Mouse (Mus musculus): ENCODE data around the gene Clec16a.
A peak's percentile ranks its signal among the peaks of the same experiment; 100 is the strongest.

Gene Clec16a

GRCm38 (mm10) chr16:10544995-10545622 lies at the start of gene Clec16a:
TSS of gene Clec16a (plus strand) at chr16:10545339.
- peak; percentile 93 to 94 for DNase-seq (ENCODE audit: low spot score in 2 of 2)

DNA sequence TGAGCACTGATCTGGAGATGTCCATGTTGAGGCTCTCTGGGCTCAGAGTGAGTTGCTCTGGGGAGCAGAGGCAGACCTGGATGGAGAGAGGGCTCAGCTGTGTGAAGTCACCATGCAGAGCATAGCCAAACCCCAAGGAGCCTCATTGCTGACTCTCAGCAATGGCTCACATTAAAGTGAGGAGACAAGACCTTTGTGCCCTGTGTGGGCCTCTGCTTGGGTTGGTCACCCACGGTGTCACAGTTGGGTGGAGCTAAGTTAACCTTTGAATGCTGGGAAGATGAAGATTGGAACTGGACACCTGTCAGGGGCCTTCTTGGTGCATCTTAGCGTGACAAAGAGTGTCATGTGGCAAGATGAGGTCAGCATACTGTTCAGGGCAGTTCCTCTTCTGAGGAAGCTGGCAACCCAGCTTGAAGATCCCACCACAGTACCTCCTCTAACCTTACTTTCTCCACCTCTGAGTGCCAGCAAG lies 49.3 kb upstream of the Clec16a start:
- peak in 1 of 2 experiments; percentile 41 for DNase-seq (ENCODE audit: low spot score in 2 of 2)

DNA sequence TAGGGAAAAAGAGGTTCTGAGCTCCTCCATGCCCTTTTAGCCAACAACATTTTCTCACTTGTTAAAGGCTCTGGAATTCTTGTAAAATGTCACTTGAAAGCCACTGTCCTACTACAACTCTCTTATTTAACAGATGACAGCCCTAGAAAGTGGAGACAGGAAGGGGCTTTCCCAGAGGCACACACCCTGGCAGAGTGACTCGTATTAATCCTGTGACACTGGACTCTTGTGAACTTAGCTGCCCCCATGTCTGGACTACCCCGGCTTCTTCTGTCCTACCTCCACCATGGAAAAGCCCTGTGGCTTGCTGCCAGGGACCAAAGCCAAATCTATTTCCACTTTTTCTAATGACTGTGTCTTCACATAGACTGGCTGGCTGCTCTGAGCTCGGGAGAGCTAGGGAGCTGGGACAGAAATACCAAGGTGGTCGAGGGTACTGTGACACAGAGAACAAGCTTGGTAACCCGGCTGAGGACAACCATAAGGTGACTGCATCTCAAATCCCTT lies 47.0 kb upstream of the Clec16a start:
- no peak for DNase-seq (ENCODE audit: low spot score in 2 of 2)

DNA sequence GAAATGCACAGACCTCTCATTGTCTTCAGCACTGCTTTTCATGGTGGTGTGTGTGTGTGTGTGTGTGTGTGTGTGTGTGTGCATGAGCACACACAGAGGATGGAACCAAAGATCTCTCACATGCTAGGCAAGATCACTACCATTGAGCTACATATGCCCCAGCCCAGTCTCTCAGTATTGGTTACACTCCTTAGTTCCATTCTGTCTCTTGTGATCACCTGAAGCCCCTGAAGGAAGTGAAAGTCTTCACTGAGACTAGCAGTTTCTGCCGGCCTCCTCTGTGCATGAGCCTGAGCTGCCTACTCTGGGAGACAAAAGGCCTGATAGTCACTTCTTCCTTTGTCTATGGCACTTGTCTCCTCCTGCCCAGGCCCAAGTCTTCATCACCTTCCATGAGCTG lies 46.0 kb upstream of the Clec16a start:
- DNase-seq (ENCODE audit: low spot score in 2 of 2) = peak in 1 of 2 experiments; percentile 59

DNA sequence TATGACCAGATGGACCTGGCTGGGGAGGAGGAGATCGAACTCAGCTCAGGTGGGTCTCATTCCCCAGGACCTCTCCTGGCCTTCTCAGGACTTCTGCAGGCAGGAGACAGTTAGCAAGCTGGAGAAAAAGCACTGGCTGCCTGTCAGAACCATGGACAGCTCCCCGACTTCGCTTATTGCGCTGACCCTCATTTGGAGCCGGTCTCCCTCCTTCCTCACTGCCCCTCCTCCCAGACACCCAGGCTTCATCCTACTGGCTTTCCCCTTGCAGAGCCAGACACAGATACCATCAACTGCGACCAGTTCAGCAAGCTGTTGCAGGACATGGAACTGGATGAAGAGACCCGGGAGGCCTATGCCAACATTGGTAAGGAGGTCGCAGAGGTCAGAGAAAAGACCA lies 43.3 kb upstream of the Clec16a start:
- DNase-seq (ENCODE audit: low spot score in 2 of 2) = no peak

- DNase-seq (ENCODE audit: low spot score in 2 of 2) = no peak
Measured at GRCm38 (mm10) chr16:10503058-10503457, 42.1 kb upstream of the Clec16a start.

GRCm38 (mm10) chr16:10507445-10507844 lies 37.7 kb upstream of the Clec16a start:
- DNase-seq (ENCODE audit: low spot score in 2 of 2) = no peak

DNA sequence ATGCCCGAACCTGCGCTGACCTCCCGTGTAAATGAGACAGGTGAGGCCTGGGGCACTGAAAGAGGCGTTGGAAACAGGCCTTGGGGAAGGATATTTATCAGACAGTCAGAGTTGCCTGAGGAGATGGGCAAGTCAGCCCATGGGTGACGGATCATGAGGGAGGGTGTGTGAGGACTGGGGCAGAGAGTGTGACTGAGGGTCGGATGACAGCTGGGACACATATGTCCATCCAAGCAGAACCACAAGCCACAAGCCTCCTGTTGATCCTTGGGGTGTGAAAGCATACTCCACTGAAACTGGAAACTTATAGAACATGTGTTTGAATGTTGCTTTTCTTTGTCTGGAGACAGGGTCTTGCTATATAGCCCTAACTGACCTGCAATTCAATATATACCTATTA lies 36.4 kb upstream of the Clec16a start:
- DNase-seq (ENCODE audit: low spot score in 2 of 2) = peak in 1 of 2 experiments; percentile 51

GRCm38 (mm10) chr16:10510477-10511133 lies 34.5 kb upstream of the Clec16a start:
- DNase-seq (ENCODE audit: low spot score in 2 of 2) = no peak

GRCm38 (mm10) chr16:10511134-10511520 lies 34.0 kb upstream of the Clec16a start:
- DNase-seq (ENCODE audit: low spot score in 2 of 2) = no peak

DNA sequence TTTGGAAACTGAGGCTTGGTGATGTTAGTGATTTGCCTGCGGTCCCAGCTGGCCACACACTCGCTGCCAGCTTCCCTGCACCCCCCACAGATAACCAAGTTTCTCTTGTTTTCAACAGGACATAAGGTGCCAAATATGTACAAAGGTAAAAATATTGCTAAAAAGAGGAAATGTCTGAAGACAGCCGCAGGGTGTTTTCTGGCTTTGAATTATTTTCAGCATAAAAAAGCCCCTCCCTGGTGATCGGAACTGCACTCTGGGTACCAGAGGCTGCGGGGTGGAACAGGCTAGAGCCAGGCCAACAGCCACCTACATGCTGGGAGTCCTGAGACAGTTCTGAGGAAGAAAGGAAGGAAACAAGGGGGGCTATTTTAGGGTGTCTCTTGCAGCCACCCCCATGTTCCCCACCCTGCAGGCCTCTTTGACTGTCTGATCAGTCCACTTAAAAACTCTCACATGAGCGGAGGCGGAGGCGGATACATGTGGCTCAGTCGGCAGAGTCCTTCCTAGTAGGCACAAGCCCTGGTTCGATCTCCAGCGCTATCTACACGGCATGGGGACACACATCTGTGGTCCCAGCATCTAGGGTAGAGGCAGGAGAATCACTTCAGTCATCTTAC lies 29.1 kb upstream of the Clec16a start:
- DNase-seq (ENCODE audit: low spot score in 2 of 2) = peak in 1 of 2 experiments; percentile 79

DNA sequence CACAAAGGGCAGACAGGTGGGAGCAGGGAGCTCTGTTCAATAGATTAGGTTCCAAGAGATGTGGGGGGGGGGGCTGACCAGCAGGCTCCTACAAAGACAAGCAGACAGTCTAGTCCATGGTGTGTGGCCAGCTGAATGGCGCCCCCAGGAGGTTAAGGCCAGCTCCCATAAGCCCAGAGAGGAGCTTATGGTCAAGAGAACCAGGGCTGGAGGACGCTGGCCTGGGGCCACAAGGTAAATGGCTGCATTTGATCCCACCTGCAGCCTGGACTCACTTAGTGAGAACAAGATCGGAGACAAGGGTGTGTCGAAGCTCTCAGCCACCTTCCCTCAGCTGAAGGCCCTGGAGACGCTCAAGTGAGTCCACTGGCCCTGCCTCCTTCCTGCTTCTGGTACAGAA lies 27.1 kb upstream of the Clec16a start:
- DNase-seq (ENCODE audit: low spot score in 2 of 2) = no peak

- DNase-seq (ENCODE audit: low spot score in 2 of 2) = peak; percentile 27 to 70
Measured at GRCm38 (mm10) chr16:10520908-10521614, 24.1 kb upstream of the Clec16a start.

DNA sequence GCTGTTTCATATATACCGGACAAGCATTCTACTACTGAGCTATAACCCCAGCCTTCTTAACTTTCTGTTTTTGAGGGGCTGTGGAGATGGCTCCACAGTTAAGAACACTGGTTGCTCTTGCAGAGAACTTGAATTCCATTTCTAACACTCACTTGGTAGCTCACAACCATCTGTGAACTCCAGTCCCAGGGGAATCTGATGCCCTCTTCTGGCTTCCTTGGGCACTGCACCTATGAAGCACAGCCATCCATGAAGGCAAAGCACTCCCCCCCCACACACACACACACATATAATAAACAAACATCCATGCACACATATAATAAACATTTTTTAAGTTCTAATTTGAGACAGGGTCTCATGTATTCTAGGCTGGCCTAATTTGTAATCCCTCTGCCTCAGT lies 22.3 kb upstream of the Clec16a start:
- DNase-seq (ENCODE audit: low spot score in 2 of 2) = peak; percentile 38 to 84

GRCm38 (mm10) chr16:10523650-10524049 lies 21.5 kb upstream of the Clec16a start:
- DNase-seq (ENCODE audit: low spot score in 2 of 2) = no peak

DNA sequence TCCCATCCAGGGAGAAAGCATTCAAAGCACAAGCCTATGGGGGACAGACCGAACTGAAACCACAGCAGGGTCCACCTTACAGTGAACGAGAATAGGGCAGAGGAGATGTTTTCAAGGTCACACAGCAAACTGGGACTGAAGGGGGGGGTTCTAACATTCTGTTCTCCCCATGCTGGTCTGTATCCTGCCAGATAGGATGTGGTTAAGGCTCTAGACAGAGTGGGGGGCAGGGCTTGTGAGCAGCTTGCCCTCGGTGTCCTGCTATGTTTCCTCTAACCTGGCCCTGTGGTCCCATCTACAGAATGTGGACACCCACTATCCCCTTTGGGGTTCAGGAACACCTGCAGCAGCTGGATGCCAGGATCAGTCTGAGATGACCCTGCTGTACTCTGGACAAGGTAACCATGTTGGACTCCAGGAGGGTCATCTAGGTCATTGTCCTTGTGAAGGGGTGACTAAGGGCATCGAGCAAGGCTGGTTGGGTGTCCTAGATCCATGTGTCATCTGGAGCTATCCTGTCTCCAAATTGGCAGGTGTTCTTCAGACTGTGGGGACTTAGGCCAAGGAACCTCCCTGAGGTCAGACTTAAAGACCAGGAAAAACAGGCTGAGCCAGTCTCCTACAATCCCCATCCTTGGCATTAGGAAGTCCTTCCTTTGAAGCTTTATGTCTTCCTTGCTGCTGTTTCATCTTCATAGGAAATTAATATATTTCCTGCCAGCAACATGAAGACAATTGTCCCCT lies 20.1 kb upstream of the Clec16a start:
- peak in 1 of 2 experiments; percentile 26 for DNase-seq (ENCODE audit: low spot score in 2 of 2)

- DNase-seq (ENCODE audit: low spot score in 2 of 2) = no peak
Measured at GRCm38 (mm10) chr16:10525610-10525980, 19.5 kb upstream of the Clec16a start.

DNA sequence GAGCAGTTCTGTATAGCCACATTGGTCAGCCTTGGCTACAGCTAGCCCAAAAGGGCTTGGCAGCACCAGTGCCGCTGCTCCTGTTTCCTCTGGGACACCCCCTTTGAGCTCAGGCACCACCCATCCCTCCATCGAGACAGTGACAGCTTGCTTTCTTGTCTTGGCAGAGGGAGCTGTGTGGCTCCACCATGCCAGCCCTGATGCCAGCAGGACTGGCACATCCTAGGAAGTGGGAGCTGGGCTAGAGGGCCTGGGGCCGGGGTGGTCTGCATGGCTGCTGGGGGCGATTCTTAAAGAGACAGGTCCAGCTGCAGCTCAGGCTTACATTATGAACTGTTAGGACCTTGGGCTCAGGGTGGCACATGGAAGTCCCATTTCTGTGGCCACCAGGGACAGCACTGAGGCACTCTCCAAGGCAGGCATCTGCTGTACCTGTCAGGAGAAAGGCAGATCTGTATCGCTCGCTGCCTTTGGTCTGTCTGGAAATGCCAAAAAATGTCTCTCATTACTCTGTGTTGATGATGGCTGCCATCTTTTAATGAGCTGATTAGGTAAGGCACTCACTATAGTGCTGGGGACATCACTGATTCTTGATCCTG lies 18.0 kb upstream of the Clec16a start:
- no peak for DNase-seq (ENCODE audit: low spot score in 2 of 2)

DNA sequence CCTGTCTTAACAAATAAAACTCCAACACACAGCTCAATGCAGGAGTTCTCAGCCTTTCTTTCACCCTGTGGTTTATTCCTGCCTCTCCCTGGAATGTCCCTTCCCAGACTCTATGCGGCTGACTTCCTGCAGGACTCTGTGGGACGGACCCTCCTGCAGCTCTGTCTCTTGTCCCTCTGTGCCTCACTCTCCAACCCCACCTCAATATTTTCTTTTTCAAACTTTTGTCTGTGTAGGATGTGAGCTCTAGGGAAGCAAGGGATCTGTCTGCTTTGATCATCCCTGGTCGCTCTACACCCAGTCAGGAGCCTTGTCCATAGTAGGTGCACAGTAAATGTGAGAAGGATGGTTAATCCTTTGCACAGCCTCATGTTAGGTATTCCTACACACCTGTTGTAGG lies 16.8 kb upstream of the Clec16a start:
- no peak for DNase-seq (ENCODE audit: low spot score in 2 of 2)

- no peak for DNase-seq (ENCODE audit: low spot score in 2 of 2)
Measured at GRCm38 (mm10) chr16:10530179-10530578, 15.0 kb upstream of the Clec16a start.

GRCm38 (mm10) chr16:10533781-10534180 lies 11.4 kb upstream of the Clec16a start:
- no peak for DNase-seq (ENCODE audit: low spot score in 2 of 2)

All from natural killer cell, adult 2 months (primary cell).